In genomic region chr11:106359350-106359749, GRCm38 (mm10) we compare ENCODE assay signal across 11 mouse cellular contexts. TPM values are rescaled to one million over a fixed set of nuclear protein-coding genes. Genes with fewer than 3 reads are reported as not detected.
DNase-seq lines count a peak whose midpoint lies in the region; ATAC-seq and TF ChIP-seq lines count a peak whose summit lies in the region.
"Had no signal": no experiment of that assay in that cellular context is flagged by ENCODE, and none has a peak within 500 bp of the region (broad histone marks: within the 10 kb centered on the region; RNA-seq: fewer than 3 reads in every experiment).

No protein-coding gene starts in this region.

- no peaks in the 10 kb centered on the region for H3K9me3 ChIP-seq in heart, embryonic 12.5 days (replicated peaks)

- no peak overlapping the region for H3K4me2 ChIP-seq in heart, embryonic 12.5 days

- H3K9ac ChIP-seq in heart, embryonic 12.5 days = no peak overlapping the region

- WGBS in heart, embryonic 12.5 days = 22% methylated on average over 5 of the region's 5 CpGs
- 25% methylated on average over 5 of the region's 5 CpGs for WGBS in spleen, adult 2 months

- H3K36me3 ChIP-seq in heart, embryonic 12.5 days = no peaks in the 10 kb centered on the region
- no peaks in the 10 kb centered on the region for H3K36me3 ChIP-seq in spleen, adult 2 months (ENCODE audit: control insufficient read depth, insufficient read depth, low read length)

- H3K27me3 ChIP-seq in heart, embryonic 12.5 days (replicated peaks) = no peaks in the 10 kb centered on the region
- no peaks in the 10 kb centered on the region for H3K27me3 ChIP-seq in spleen, adult 2 months (ENCODE audit: control insufficient read depth, insufficient read depth, low read length)

- TF ChIP-seq CTCF in spleen, adult 2 months (IDR thresholded peaks at IDR 0.05; ENCODE audit: extremely low read depth, insufficient read depth, insufficient read length, insufficient replicate concordance) = peak; percentile 44; the same call in 1 of the 2 replicates

- TF ChIP-seq POLR2A in spleen, adult 2 months (IDR thresholded peaks at IDR 0.05; ENCODE audit: low read depth, low read length) = no peak

- no peak overlapping the region for H3K4me3 ChIP-seq in heart, embryonic 12.5 days
- H3K4me3 ChIP-seq in spleen, adult 2 months (ENCODE audit: extremely low read depth, insufficient read depth, insufficient read length) = no peak overlapping the region

- peaks cover 7% of the 10 kb centered on the region for H3K4me1 ChIP-seq in heart, embryonic 12.5 days (replicated peaks)
- H3K4me1 ChIP-seq in spleen, adult 2 months (ENCODE audit: control insufficient read depth, insufficient read depth, insufficient read length) = peaks cover 12% of the 10 kb centered on the region

- ATAC-seq in heart, embryonic 12.5 days (ENCODE audit: insufficient number of reproducible peaks, low FRiP score) = no peak
- peak; percentile 49 to 58; a peak in 3 of 4 replicates for ATAC-seq in hematopoietic stem cell, adult 5-6 weeks (replicated peaks in 1 of 2; ENCODE audit: insufficient read depth in 1 of 2, low FRiP score in 2 of 2, low TSS enrichment in 1 of 2, low read depth in 1 of 2, poor library complexity in 2 of 2, severe bottlenecking in 2 of 2)
- ATAC-seq in cerebellum, adult (ENCODE audit: insufficient number of reproducible peaks, low FRiP score, low TSS enrichment) = no peak

- peak; percentile 11 for DNase-seq in heart, postnatal 4 days
- DNase-seq in spleen, adult 2 months (ENCODE audit: low read depth in 1 of 2, low spot score in 2 of 2) = peak; percentile 17 to 34
- no peak for DNase-seq in spleen, postnatal 14 days (ENCODE audit: low spot score in 2 of 2)
- DNase-seq in thymus, postnatal 4 days = peak; percentile 83
- no peak for DNase-seq in MN1 (ENCODE audit: low spot score)

- no peak overlapping the region for H3K27ac ChIP-seq in heart, embryonic 12.5 days (ENCODE audit: poor library complexity, severe bottlenecking)
- no peak overlapping the region for H3K27ac ChIP-seq in spleen, adult 2 months (ENCODE audit: insufficient read depth, low read length)

RNA-seq across cellular contexts. Expression of gene Prr29, which starts 5.9 kb away (rescaled TPM):
- total RNA-seq in heart, postnatal 4 days (2021) = under 1 TPM; 0.41 to 0.52 TPM
- polyA plus RNA-seq in heart, embryonic 12.5 days (2016; fragmentation: Nextera tagmentation; extraction: Ambion mirVana) = 0.28 TPM in 1 of 2 replicates, not detected in the other
- 0.55 and 0.82 TPM in 2 replicates for polyA plus RNA-seq in spleen, adult 2 months (2012; rRNA removed)
- not detected in 2 replicates for total RNA-seq in hematopoietic stem cell, adult 5-6 weeks (2017)
- total RNA-seq: layer of hippocampus, postnatal 25 days had no signal

RNA-seq across cellular contexts. Expression of gene Scn4a, which starts 6.3 kb away (rescaled TPM):
- total RNA-seq in heart, postnatal 4 days (2021) = 1 to 10 TPM; 2.5 to 3.5 TPM
- polyA plus RNA-seq in heart, embryonic 12.5 days (2016; fragmentation: Nextera tagmentation; extraction: Ambion mirVana) = 0.08 and 0.13 TPM in 2 replicates
- polyA plus RNA-seq in spleen, adult 2 months (2012; rRNA removed) = 6.1 and 6.5 TPM in 2 replicates
- not detected in 2 replicates for total RNA-seq in hematopoietic stem cell, adult 5-6 weeks (2017)

RNA-seq across cellular contexts. Expression of gene Icam2, which starts 28.5 kb away (rescaled TPM):
- total RNA-seq in heart, postnatal 4 days (2021) = 10 to 100 TPM; 55.6 to 56.5 TPM
- polyA plus RNA-seq in heart, embryonic 12.5 days (2016; fragmentation: Nextera tagmentation; extraction: Ambion mirVana) = 59.7 and 68.4 TPM in 2 replicates
- 82.6 and 93.8 TPM in 2 replicates for polyA plus RNA-seq in spleen, adult 2 months (2012; rRNA removed)
- total RNA-seq in hematopoietic stem cell, adult 5-6 weeks (2017) = 49.3 and 87.8 TPM in 2 replicates

RNA-seq across cellular contexts. Expression of gene Cd79b, which starts 44.8 kb away (rescaled TPM):
- total RNA-seq in heart, postnatal 4 days (2021) = 1 to 10 TPM; 1.2 to 2.1 TPM
- polyA plus RNA-seq in heart, embryonic 12.5 days (2016; fragmentation: Nextera tagmentation; extraction: Ambion mirVana) = 0.83 and 0.95 TPM in 2 replicates
- polyA plus RNA-seq in spleen, adult 2 months (2012; rRNA removed) = 556 and 588 TPM in 2 replicates
- total RNA-seq in hematopoietic stem cell, adult 5-6 weeks (2017) = 15.9 and 30.2 TPM in 2 replicates

RNA-seq across cellular contexts. Expression of gene Gh, which starts 57.7 kb away (rescaled TPM):
- not detected for total RNA-seq in heart, postnatal 4 days (2021)
- not detected in 2 replicates for polyA plus RNA-seq in heart, embryonic 12.5 days (2016; fragmentation: Nextera tagmentation; extraction: Ambion mirVana)
- polyA plus RNA-seq in spleen, adult 2 months (2012; rRNA removed) = 4.7 and 5.4 TPM in 2 replicates
- total RNA-seq in hematopoietic stem cell, adult 5-6 weeks (2017) = not detected in 2 replicates
- total RNA-seq: layer of hippocampus, postnatal 25 days had no signal
- polyA plus RNA-seq: heart, embryonic 14.5 days; testis, adult 2 months had no signal

Comparison
In these comparisons a context has a peak if more than half of its experiments do, and no peak if none do; other contexts are left out.
1. DNase-seq: peak in heart, postnatal 4 days (single experiment), spleen, adult 2 months (2 of 2) and thymus, postnatal 4 days (single experiment); none in spleen, postnatal 14 days (0 of 2) and MN1 (single experiment).
2. ATAC-seq: peak in hematopoietic stem cell, adult 5-6 weeks (2 of 2); none in heart, embryonic 12.5 days (single experiment) and cerebellum, adult (single experiment).